Mouse (Mus musculus): ENCODE results near the gene Dpm1. TPM values are rescaled to one million over a fixed set of nuclear protein-coding genes. Genes with fewer than 3 reads are reported as not detected.
A peak's percentile ranks its signal among the peaks of the same experiment; 100 is the strongest.

Dpm1 gene
- total and polyA plus RNA-seq, 2 experiments from 2014 or later, result 108 to 141 TPM

DNA sequence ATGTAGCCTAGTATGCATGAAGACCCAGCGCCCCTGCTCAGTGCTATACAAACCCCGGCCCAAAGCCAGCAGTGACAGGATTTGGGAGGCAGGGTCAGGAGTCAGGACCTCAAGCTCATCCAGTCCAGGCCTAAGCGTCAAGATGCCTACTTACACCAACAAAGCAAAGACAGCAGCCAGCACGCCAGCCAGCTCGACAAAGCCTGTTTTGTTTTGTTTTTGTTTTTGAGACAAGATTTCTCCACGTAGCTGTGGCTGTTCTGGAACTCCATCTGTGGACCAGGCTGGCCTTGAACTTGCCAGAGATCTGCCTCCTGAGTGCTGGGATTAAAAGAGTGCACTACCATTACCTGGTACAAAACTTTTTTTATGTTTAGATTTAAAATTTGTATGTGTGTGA, 7.1 kb downstream of the Dpm1 start:
- H3K4me3 ChIP-seq (ENCODE audit: low read depth, low read length), result no peak overlapping the region
- TF ChIP-seq EP300 (IDR thresholded peaks at IDR 0.05; ENCODE audit: low read depth) (no peak), CTCF (IDR thresholded peaks at IDR 0.05; ENCODE audit: low read depth) (no peak)
- 0 out of 2 replicates have a peak, but pooled peaks cover 1% of the 10 kb centered on the region for H3K4me1 ChIP-seq (ENCODE audit: control insufficient read depth, insufficient read depth)
- H3K9me3 ChIP-seq (replicated peaks; ENCODE audit: control insufficient read depth, low read length), result no peaks in the 10 kb centered on the region
- peaks cover 81% of the 10 kb centered on the region for H3K36me3 ChIP-seq (replicated peaks; ENCODE audit: control insufficient read depth, insufficient read depth, low read length)
- no peaks in the 10 kb centered on the region for H3K27me3 ChIP-seq (ENCODE audit: control insufficient read depth, insufficient read depth, low read length)
- DNase-seq (ENCODE audit: low spot score) (no peak), ATAC-seq (ENCODE audit: insufficient read depth, low read depth) (no peak)
- no peak overlapping the region for H3K27ac ChIP-seq (ENCODE audit: low read depth)
- no peak overlapping the region for H3K9ac ChIP-seq (replicated peaks; ENCODE audit: low read depth, low read length)
- no peak overlapping the region for H3K4me2 ChIP-seq (ENCODE audit: low read depth, low read length)
- WGBS, result 88% methylated on average over 6 of the region's 6 CpGs

GRCm38 (mm10) chr2:168213788-168214397, 16.5 kb downstream of the Dpm1 start:
- TF ChIP-seq EP300 (IDR thresholded peaks at IDR 0.05; ENCODE audit: low read depth) (no peak), CTCF (IDR thresholded peaks at IDR 0.05; ENCODE audit: low read depth) (peak; percentile 8; the same call in 1 of the 2 replicates)
- Histone ChIP-seq H3K27ac (ENCODE audit: low read depth) (no peak overlapping the region), H3K27me3 (ENCODE audit: control insufficient read depth, insufficient read depth, low read length) (no peaks in the 10 kb centered on the region), H3K4me3 (ENCODE audit: low read depth, low read length) (no peak overlapping the region), H3K4me2 (ENCODE audit: low read depth, low read length) (no peak overlapping the region), H3K36me3 (replicated peaks; ENCODE audit: control insufficient read depth, insufficient read depth, low read length) (peaks cover 73% of the 10 kb centered on the region), H3K9ac (replicated peaks; ENCODE audit: low read depth, low read length) (no peak overlapping the region), H3K9me3 (replicated peaks; ENCODE audit: control insufficient read depth, low read length) (no peaks in the 10 kb centered on the region), H3K4me1 (ENCODE audit: control insufficient read depth, insufficient read depth) (no peaks in the 10 kb centered on the region)
- 53% methylated on average over 5 of the region's 5 CpGs for WGBS
- DNase-seq (ENCODE audit: low spot score), result no peak
- no peak for ATAC-seq (ENCODE audit: insufficient read depth, low read depth)

GRCm38 (mm10) chr2:168207883-168208282, 22.5 kb downstream of the Dpm1 start:
- WGBS, result 88% methylated on average over 3 of the region's 3 CpGs
- ATAC-seq (ENCODE audit: insufficient read depth, low read depth) (no peak), DNase-seq (ENCODE audit: low spot score) (no peak)
- peaks cover 13% of the 10 kb centered on the region; the same call in 1 of the 2 replicates for H3K4me1 ChIP-seq (ENCODE audit: control insufficient read depth, insufficient read depth)
- no peak overlapping the region for H3K4me3 ChIP-seq (ENCODE audit: low read depth, low read length)
- no peak overlapping the region for H3K4me2 ChIP-seq (ENCODE audit: low read depth, low read length)
- H3K9ac ChIP-seq (replicated peaks; ENCODE audit: low read depth, low read length), result no peak overlapping the region
- H3K9me3 ChIP-seq (replicated peaks; ENCODE audit: control insufficient read depth, low read length), result no peaks in the 10 kb centered on the region
- peak overlapping the region; percentile 98 for H3K27ac ChIP-seq (ENCODE audit: low read depth)
- H3K36me3 ChIP-seq (replicated peaks; ENCODE audit: control insufficient read depth, insufficient read depth, low read length), result peaks cover 40% of the 10 kb centered on the region
- H3K27me3 ChIP-seq (ENCODE audit: control insufficient read depth, insufficient read depth, low read length), result no peaks in the 10 kb centered on the region
- TF ChIP-seq EP300 (IDR thresholded peaks at IDR 0.05; ENCODE audit: low read depth) (no peak), CTCF (IDR thresholded peaks at IDR 0.05; ENCODE audit: low read depth) (no peak)

- peaks cover 31% of the 10 kb centered on the region for H3K36me3 ChIP-seq (replicated peaks; ENCODE audit: control insufficient read depth, insufficient read depth, low read length)
- peak; percentile 97 for DNase-seq (ENCODE audit: low spot score)
- under 1% methylated on average over 58 of the region's 89 CpGs for WGBS
These were observed 23.4 kb downstream of the Dpm1 start, which contains the start of gene Adnp for GRCm38 (mm10) chr2:168206725-168207644. Gene Adnp (minus strand): TSS chr2:168207112.

DNA sequence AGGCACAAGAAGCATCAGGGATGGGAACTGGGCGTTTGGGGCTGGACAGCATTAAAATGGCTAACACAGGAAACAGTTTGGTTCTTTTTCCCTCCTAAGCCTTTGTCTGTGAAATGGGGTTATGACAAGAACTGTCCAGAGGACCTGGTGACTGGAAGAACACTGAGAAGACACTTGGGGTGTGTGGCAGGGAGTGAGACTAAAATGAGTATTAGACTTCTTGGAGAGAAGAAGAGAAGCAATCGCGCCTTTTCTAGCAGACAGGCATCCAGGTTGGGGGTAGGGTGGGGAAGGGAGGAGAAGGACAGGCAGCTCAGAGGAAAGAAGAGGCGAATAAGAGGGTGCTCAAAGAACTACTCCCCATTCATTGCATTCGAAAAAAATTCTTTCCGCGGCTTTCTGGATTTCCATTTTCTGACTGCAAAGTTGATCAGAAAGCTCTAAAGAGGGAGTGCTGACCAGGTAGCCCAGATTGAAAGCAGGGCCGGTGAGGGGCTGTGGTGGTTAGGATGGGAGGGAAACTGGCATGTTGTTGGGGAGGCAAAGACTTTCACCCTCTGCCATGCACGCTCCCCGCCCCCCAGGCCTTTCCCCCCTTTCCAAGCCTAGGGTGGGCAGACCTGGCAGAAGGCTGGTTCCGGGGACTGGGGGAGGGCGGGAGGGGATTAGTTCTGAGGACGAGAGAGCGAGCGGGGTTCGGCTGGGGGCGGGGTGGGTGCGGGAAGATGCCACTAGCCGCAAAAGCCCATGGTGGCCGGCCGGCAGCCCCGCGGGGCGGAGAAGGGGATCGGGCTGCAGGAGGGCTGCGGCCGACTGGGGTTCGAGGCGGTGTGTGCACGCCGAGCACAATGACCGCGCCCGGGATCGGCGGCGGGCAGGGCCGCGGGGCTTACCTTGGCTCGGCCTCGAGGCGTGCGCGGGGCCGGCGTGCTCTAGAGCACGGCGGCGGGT, 24.4 kb downstream of the Dpm1 start:
- ATAC-seq (ENCODE audit: insufficient read depth, low read depth) (peak; percentile 8; the same call in 1 of the 2 replicates), DNase-seq (ENCODE audit: low spot score) (no peak)
- H3K4me3 ChIP-seq (ENCODE audit: low read depth, low read length), result peak overlapping the region; percentile 92
- peak overlapping the region; percentile 85 for H3K4me2 ChIP-seq (ENCODE audit: low read depth, low read length)
- peaks cover 18% of the 10 kb centered on the region for H3K4me1 ChIP-seq (ENCODE audit: control insufficient read depth, insufficient read depth)
- H3K36me3 ChIP-seq (replicated peaks; ENCODE audit: control insufficient read depth, insufficient read depth, low read length), result peaks cover 24% of the 10 kb centered on the region
- peak overlapping the region; percentile 98 for H3K27ac ChIP-seq (ENCODE audit: low read depth)
- TF ChIP-seq EP300 (IDR thresholded peaks at IDR 0.05; ENCODE audit: low read depth) (no peak), CTCF (IDR thresholded peaks at IDR 0.05; ENCODE audit: low read depth) (no peak)
- WGBS, result under 1% methylated on average over 42 of the region's 49 CpGs
- H3K9me3 ChIP-seq (replicated peaks; ENCODE audit: control insufficient read depth, low read length), result no peaks in the 10 kb centered on the region
- H3K9ac ChIP-seq (replicated peaks; ENCODE audit: low read depth, low read length), result peak overlapping the region; percentile 99
- H3K27me3 ChIP-seq (ENCODE audit: control insufficient read depth, insufficient read depth, low read length), result no peaks in the 10 kb centered on the region

More at GRCm38 (mm10) chr2:168206725-168207644, 23.4 kb downstream of the Dpm1 start, which contains the start of gene Adnp:
- Histone ChIP-seq H3K4me1 (ENCODE audit: control insufficient read depth, insufficient read depth) (peaks cover 13% of the 10 kb centered on the region; the same call in 1 of the 2 replicates), H3K9me3 (replicated peaks; ENCODE audit: control insufficient read depth, low read length) (no peaks in the 10 kb centered on the region), H3K9ac (replicated peaks; ENCODE audit: low read depth, low read length) (peak within 1 kb of the TSS; percentile 99), H3K27me3 (ENCODE audit: control insufficient read depth, insufficient read depth, low read length) (no peaks in the 10 kb centered on the region), H3K27ac (ENCODE audit: low read depth) (peak within 1 kb of the TSS; percentile 98), H3K4me2 (ENCODE audit: low read depth, low read length) (peak within 1 kb of the TSS; percentile 85), H3K4me3 (ENCODE audit: low read depth, low read length) (peak within 1 kb of the TSS; percentile 92)
- ATAC-seq (ENCODE audit: insufficient read depth, low read depth), result peak; percentile 90
- TF ChIP-seq EP300 (IDR thresholded peaks at IDR 0.05; ENCODE audit: low read depth) (peak; percentile 97), CTCF (IDR thresholded peaks at IDR 0.05; ENCODE audit: low read depth) (peak; percentile 81)

All from heart, postnatal 0 days (tissue).